Mouse (Mus musculus) stomach, embryonic 15.5 days (tissue): ENCODE measurements around the gene Oprd1. TPM values are rescaled to one million over a fixed set of nuclear protein-coding genes. Genes with fewer than 3 reads are reported as not detected.

Source experiments
- ATAC-seq: fragments of 200-750 bp; cut with Nextera tagmentation; 2 replicates; pipeline ENCODE4 v1.8.0; 2017; ENCODE audit warnings: low read depth, moderate number of reproducible peaks, moderate TSS enrichment; ENCODE audit not compliant: insufficient read depth, low FRiP score
- H3K27ac ChIP-seq: fragments of 300-500 bp; sonication (generic); 2 replicates; pipeline ENCODE4 v1.5.1; 2015; ENCODE audit warnings: mild to moderate bottlenecking, inconsistent platforms
- H3K27me3 ChIP-seq: fragments of 300-500 bp; sonication (generic); replicated peaks from 2 replicates; pipeline ENCODE4 v1.6.1; 2015; ENCODE audit warnings: inconsistent platforms
- H3K36me3 ChIP-seq: fragments of 300-500 bp; sonication (generic); 2 replicates; pipeline ENCODE4 v1.6.1; 2015; ENCODE audit warnings: inconsistent platforms
- H3K4me1 ChIP-seq: fragments of 300-500 bp; sonication (generic); 2 replicates; pipeline ENCODE4 v1.6.1; 2015; ENCODE audit warnings: inconsistent platforms
- H3K4me2 ChIP-seq: fragments of 300-500 bp; sonication (generic); 2 replicates; pipeline ENCODE4 v1.6.1; 2015; ENCODE audit warnings: mild to moderate bottlenecking, inconsistent platforms
- H3K4me3 ChIP-seq: fragments of 300-500 bp; sonication (generic); replicated peaks from 2 replicates; pipeline ENCODE4 v1.5.1; 2015; ENCODE audit warnings: inconsistent platforms
- H3K9ac ChIP-seq: fragments of 300-500 bp; sonication (generic); 2 replicates; pipeline ENCODE4 v1.6.1; 2015; ENCODE audit warnings: inconsistent platforms
- H3K9me3 ChIP-seq: fragments of 300-500 bp; sonication (generic); 2 replicates; pipeline ENCODE4 v1.6.1; 2016; ENCODE audit warnings: inconsistent platforms
- WGBS: fragments of 180-500 bp; shearing (Covaris S2); methylation state at CpG from one replicate; pipeline ENCODE4 v1.1.7; 2015; 5-methylcytosine and 5-hydroxymethylcytosine counted together
- polyA plus RNA-seq: library from polyadenylated mRNA; unstranded; fragments of >200 nt; fragmentation: Nextera tagmentation; extraction: Ambion mirVana; gene quantifications from 2 replicates; pipeline ENCODE4 v1.2.1, GENCODE M21; 2015

The Oprd1 gene
- polyA plus RNA-seq, 1 experiment from 2014 or later: 0.27 TPM

GRCm38 (mm10) chr4:132077445-132077844 lies 66.8 kb downstream of the Oprd1 start:
- H3K4me3 ChIP-seq: no peak overlapping the region
- peak; percentile 44 for ATAC-seq
- no peaks in the 10 kb centered on the region for H3K9me3 ChIP-seq
- H3K9ac ChIP-seq: no peak overlapping the region
- H3K4me2 ChIP-seq: peak overlapping the region; percentile 39; the same call in 1 of the 2 replicates
- H3K4me1 ChIP-seq: 0 out of 2 replicates have a peak, but pooled peaks cover 14% of the 10 kb centered on the region
- no peaks in the 10 kb centered on the region for H3K36me3 ChIP-seq
- 61% methylated on average over 7 of the region's 7 CpGs for WGBS
- peak overlapping the region; percentile 79 for H3K27ac ChIP-seq
- H3K27me3 ChIP-seq: no peaks in the 10 kb centered on the region

DNA sequence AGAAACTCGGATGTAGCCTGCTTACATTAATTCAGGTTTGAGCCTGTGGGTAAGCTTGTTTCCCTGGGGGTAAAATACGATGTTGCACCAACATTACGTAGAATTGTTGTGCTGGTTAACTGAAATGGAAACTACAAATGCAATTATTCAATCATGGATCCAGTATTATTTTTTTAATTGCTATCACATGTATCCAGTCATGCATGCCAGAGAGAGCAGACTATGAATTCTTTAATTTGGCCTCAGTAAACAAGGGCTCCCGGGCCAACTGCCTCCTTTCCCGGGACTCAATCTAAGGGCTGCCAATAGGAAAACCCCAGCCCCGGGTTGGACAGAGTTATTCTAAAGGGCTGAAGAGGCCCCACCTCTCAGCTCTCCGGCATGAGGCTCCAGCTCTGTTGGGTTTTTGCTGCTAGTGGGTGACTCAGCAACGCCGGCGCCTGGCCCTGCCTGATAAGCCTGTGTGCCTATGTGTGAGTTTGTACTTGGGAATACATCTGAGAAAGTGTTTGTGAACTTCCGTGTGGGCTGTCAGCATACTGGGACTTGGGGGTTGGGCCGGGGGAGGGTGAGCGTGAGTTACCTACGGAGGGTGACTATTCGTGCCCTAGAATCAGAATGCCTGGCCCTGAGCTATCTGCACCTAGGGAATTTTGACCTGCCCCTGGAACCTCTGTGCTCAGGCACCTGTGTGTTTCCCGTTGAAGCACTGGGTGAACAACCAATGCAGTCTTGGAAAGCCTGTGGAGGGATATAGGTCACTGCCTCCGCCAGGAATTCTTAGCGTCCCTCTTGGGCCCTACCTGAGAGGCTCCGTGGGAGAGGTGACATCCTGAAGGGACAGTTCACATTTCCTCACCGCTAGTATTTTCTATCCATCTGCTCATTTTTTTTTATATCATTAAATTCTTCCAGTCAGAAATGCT lies 67.5 kb downstream of the Oprd1 start:
- Histone ChIP-seq H3K27ac (peak overlapping the region; percentile 79), H3K4me3 (0 out of 2 replicates have a peak overlapping the region, but pooled peaks have one; percentile 4), H3K4me1 (0 out of 2 replicates have a peak, but pooled peaks cover 14% of the 10 kb centered on the region), H3K9ac (no peak overlapping the region), H3K4me2 (peak overlapping the region; percentile 39), H3K27me3 (no peaks in the 10 kb centered on the region), H3K36me3 (no peaks in the 10 kb centered on the region), H3K9me3 (no peaks in the 10 kb centered on the region)
- peak; percentile 65 for ATAC-seq
- 32% methylated on average over 20 of the region's 20 CpGs for WGBS

GRCm38 (mm10) chr4:132075796-132076195 lies 68.5 kb downstream of the Oprd1 start:
- H3K9ac ChIP-seq: no peak overlapping the region
- 51% methylated on average over 1 of the region's 1 CpGs for WGBS
- H3K4me3 ChIP-seq: no peak overlapping the region
- no peaks in the 10 kb centered on the region for H3K9me3 ChIP-seq
- H3K4me1 ChIP-seq: 0 out of 2 replicates have a peak, but pooled peaks cover 14% of the 10 kb centered on the region
- ATAC-seq: no peak
- H3K27me3 ChIP-seq: no peaks in the 10 kb centered on the region
- no peaks in the 10 kb centered on the region for H3K36me3 ChIP-seq
- H3K27ac ChIP-seq: peak overlapping the region; percentile 79
- peak overlapping the region; percentile 93; the same call in 1 of the 2 replicates for H3K4me2 ChIP-seq

- H3K27me3 ChIP-seq: no peaks in the 10 kb centered on the region
- H3K4me2 ChIP-seq: peak within 1 kb of the TSS; percentile 93
- peak within 1 kb of the TSS; percentile 55 for H3K9ac ChIP-seq
- peak within 1 kb of the TSS; percentile 61 for H3K4me3 ChIP-seq
- no peaks in the 10 kb centered on the region for H3K36me3 ChIP-seq
- no peaks in the 10 kb centered on the region for H3K9me3 ChIP-seq
- peak; percentile 95 for ATAC-seq
- 2% methylated on average over 46 of the region's 47 CpGs for WGBS
- 0 out of 2 replicates have a peak, but pooled peaks cover 14% of the 10 kb centered on the region for H3K4me1 ChIP-seq
- H3K27ac ChIP-seq: peak within 1 kb of the TSS; percentile 79
These were observed 69.1 kb downstream of the Oprd1 start, which contains the start of gene Epb41 for GRCm38 (mm10) chr4:132074933-132075769. Epb41 (minus strand) TSS chr4:132075321.

- Histone ChIP-seq H3K4me2 (peak within 1 kb of the TSS; percentile 93), H3K36me3 (no peaks in the 10 kb centered on the region), H3K9me3 (no peaks in the 10 kb centered on the region), H3K27ac (peak within 1 kb of the TSS; percentile 79), H3K27me3 (no peaks in the 10 kb centered on the region), H3K4me1 (0 out of 2 replicates have a peak, but pooled peaks cover 12% of the 10 kb centered on the region), H3K9ac (peak within 1 kb of the TSS; percentile 55), H3K4me3 (peak within 1 kb of the TSS; percentile 61)
- WGBS: under 1% methylated on average over 41 of the region's 42 CpGs
- no peak; the same call in 1 of the 2 replicates for ATAC-seq
These were observed 70.0 kb downstream of the Oprd1 start, which contains the start of gene Gm10300 for GRCm38 (mm10) chr4:132074077-132074932. Gm10300 (plus strand) TSS chr4:132074697.

- H3K4me3 ChIP-seq: peak overlapping the region; percentile 5; the same call in 1 of the 2 replicates
- 0 out of 2 replicates have a peak, but pooled peaks cover 12% of the 10 kb centered on the region for H3K4me1 ChIP-seq
- H3K9ac ChIP-seq: no peak overlapping the region
- no peak overlapping the region for H3K27ac ChIP-seq
- no peaks in the 10 kb centered on the region for H3K27me3 ChIP-seq
- H3K36me3 ChIP-seq: no peaks in the 10 kb centered on the region
- H3K9me3 ChIP-seq: no peaks in the 10 kb centered on the region
- WGBS: 76% methylated on average over 6 of the region's 6 CpGs
- H3K4me2 ChIP-seq: peak overlapping the region; percentile 7
- no peak for ATAC-seq
These were observed 71.3 kb downstream of the Oprd1 start for GRCm38 (mm10) chr4:132072946-132073345.

GRCm38 (mm10) chr4:132072156-132072555 lies 72.1 kb downstream of the Oprd1 start:
- H3K9ac ChIP-seq: no peak overlapping the region
- H3K4me3 ChIP-seq: no peak overlapping the region
- ATAC-seq: no peak
- H3K4me1 ChIP-seq: 0 out of 2 replicates have a peak, but pooled peaks cover 12% of the 10 kb centered on the region
- no peak overlapping the region for H3K27ac ChIP-seq
- no peaks in the 10 kb centered on the region for H3K9me3 ChIP-seq
- no peaks in the 10 kb centered on the region for H3K36me3 ChIP-seq
- 77% methylated on average over 3 of the region's 3 CpGs for WGBS
- no peak overlapping the region for H3K4me2 ChIP-seq
- no peaks in the 10 kb centered on the region for H3K27me3 ChIP-seq

GRCm38 (mm10) chr4:132071674-132072073 lies 72.6 kb downstream of the Oprd1 start:
- no peak overlapping the region for H3K9ac ChIP-seq
- H3K36me3 ChIP-seq: no peaks in the 10 kb centered on the region
- ATAC-seq: no peak
- no peak overlapping the region for H3K4me2 ChIP-seq
- H3K4me1 ChIP-seq: 0 out of 2 replicates have a peak, but pooled peaks cover 8% of the 10 kb centered on the region
- no peak overlapping the region for H3K4me3 ChIP-seq
- 92% methylated on average over 2 of the region's 2 CpGs for WGBS
- H3K27me3 ChIP-seq: no peaks in the 10 kb centered on the region
- no peaks in the 10 kb centered on the region for H3K9me3 ChIP-seq
- H3K27ac ChIP-seq: no peak overlapping the region

- Histone ChIP-seq H3K9ac (no peak overlapping the region), H3K27ac (no peak overlapping the region), H3K4me2 (no peak overlapping the region), H3K4me3 (no peak overlapping the region), H3K9me3 (no peaks in the 10 kb centered on the region), H3K36me3 (no peaks in the 10 kb centered on the region), H3K4me1 (peaks cover 13% of the 10 kb centered on the region; the same call in 1 of the 2 replicates), H3K27me3 (no peaks in the 10 kb centered on the region)
- ATAC-seq: no peak
- WGBS: 58% methylated on average over 2 of the region's 2 CpGs
These were observed 76.4 kb downstream of the Oprd1 start for GRCm38 (mm10) chr4:132067938-132068235.

GRCm38 (mm10) chr4:132067112-132067937 lies 77.0 kb downstream of the Oprd1 start:
- Histone ChIP-seq H3K4me1 (peaks cover 13% of the 10 kb centered on the region; the same call in 1 of the 2 replicates), H3K9me3 (no peaks in the 10 kb centered on the region), H3K9ac (no peak overlapping the region), H3K4me3 (no peak overlapping the region), H3K36me3 (no peaks in the 10 kb centered on the region), H3K4me2 (no peak overlapping the region), H3K27ac (no peak overlapping the region), H3K27me3 (no peaks in the 10 kb centered on the region)
- WGBS: 81% methylated on average over 14 of the region's 14 CpGs
- no peak for ATAC-seq
